Mouse (Mus musculus) lung, embryonic 16.5 days (tissue): ENCODE data around the gene Dolk. TPM values are rescaled to one million over a fixed set of nuclear protein-coding genes. Genes with fewer than 3 reads are reported as not detected.

ENCODE experiments used
- ATAC-seq: fragments of 200-750 bp; cut with Nextera tagmentation; 2 replicates; pipeline ENCODE4 v1.8.0; 2017; ENCODE audit warnings: low read depth, mild to moderate bottlenecking, moderate library complexity
- H3K27ac ChIP-seq: fragments of 300-500 bp; sonication (generic); 2 replicates; pipeline ENCODE4 v1.5.1; 2014; ENCODE audit warnings: mild to moderate bottlenecking, control low read depth, low read length
- H3K27me3 ChIP-seq: fragments of 300-500 bp; sonication (generic); 2 replicates; pipeline ENCODE4 v1.6.1; 2014; ENCODE audit warnings: low read depth, low read length, mixed read lengths; ENCODE audit not compliant: control insufficient read depth, insufficient read depth
- H3K36me3 ChIP-seq: fragments of 300-500 bp; sonication (generic); 2 replicates; pipeline ENCODE4 v1.6.1; 2014; ENCODE audit warnings: low read length; ENCODE audit not compliant: control insufficient read depth, insufficient read depth
- H3K4me1 ChIP-seq: fragments of 300-500 bp; sonication (generic); replicated peaks from 2 replicates; pipeline ENCODE4 v1.6.1; 2014; ENCODE audit warnings: low read length, mixed read lengths; ENCODE audit not compliant: control insufficient read depth, insufficient read depth
- H3K4me2 ChIP-seq: fragments of 300-500 bp; sonication (generic); 2 replicates; pipeline ENCODE4 v1.6.1; 2014; ENCODE audit warnings: low read depth, low read length, control low read depth
- H3K4me3 ChIP-seq: fragments of 300-500 bp; sonication (generic); 2 replicates; pipeline ENCODE4 v1.5.1; 2014; ENCODE audit warnings: mild to moderate bottlenecking, low read length, control low read depth
- H3K9ac ChIP-seq: fragments of 300-500 bp; sonication (generic); 2 replicates; pipeline ENCODE4 v1.6.1; 2014; ENCODE audit warnings: low read length, control low read depth
- H3K9me3 ChIP-seq: fragments of 300-500 bp; sonication (generic); 2 replicates; pipeline ENCODE4 v1.6.1; 2016; ENCODE audit warnings: low read length; ENCODE audit not compliant: control insufficient read depth
- WGBS: fragments of 180-500 bp; shearing (Covaris S2); extraction: QIAGEN DNeasy Blood & Tissue Kit; methylation state at CpG from one replicate; pipeline ENCODE4 v1.1.7; 2014; 5-methylcytosine and 5-hydroxymethylcytosine counted together
- polyA plus RNA-seq: library from polyadenylated mRNA; unstranded; fragments of >200 nt; fragmentation: Nextera tagmentation; extraction: Ambion mirVana; gene quantifications from 2 replicates; pipeline ENCODE4 v1.2.1, GENCODE M21; 2015

The Dolk gene
- polyA plus RNA-seq, 1 experiment from 2014 or later = 30.3 TPM

GRCm38 (mm10) chr2:30281651-30282050 is 4.5 kb downstream of the Dolk start:
- H3K9ac ChIP-seq = no peak overlapping the region

DNA sequence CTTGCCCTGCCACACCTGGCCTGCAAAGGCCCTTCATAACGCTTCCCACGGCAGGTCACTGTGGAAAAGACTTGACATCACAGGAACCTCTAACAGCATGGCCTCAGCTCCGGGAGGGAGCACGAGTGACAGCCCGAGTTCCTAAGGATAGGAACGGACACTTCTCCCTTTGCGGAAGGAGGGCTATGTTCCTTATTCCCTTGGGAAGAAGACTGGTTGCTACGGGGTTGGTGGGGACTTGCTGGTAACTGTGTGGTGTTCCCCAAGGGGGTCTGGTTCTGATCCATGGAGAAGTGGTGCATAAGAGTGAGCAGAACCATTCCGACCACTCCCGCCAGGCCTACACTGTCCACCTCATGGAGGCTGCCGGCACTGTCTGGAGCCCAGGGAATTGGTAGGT is 5.4 kb downstream of the Dolk start, which contains the start of gene Gm28038:
Gm28038 (plus strand) TSS at position 301 of the 400 bp plus-strand sequence.
- no peak for ATAC-seq
- WGBS = 88% methylated on average over 11 of the region's 11 CpGs
- Histone ChIP-seq H3K4me1 (peaks cover 7% of the 10 kb centered on the region; the same call in 1 of the 2 replicates), H3K27ac (no peak within 1 kb of the TSS), H3K4me2 (no peak within 1 kb of the TSS), H3K36me3 (no peaks in the 10 kb centered on the region), H3K9me3 (no peaks in the 10 kb centered on the region), H3K9ac (no peak within 1 kb of the TSS), H3K4me3 (no peak within 1 kb of the TSS), H3K27me3 (no peaks in the 10 kb centered on the region)

More at GRCm38 (mm10) chr2:30281651-30282050, 4.5 kb downstream of the Dolk start:
- Histone ChIP-seq H3K4me1 (peaks cover 7% of the 10 kb centered on the region; the same call in 1 of the 2 replicates), H3K27me3 (no peaks in the 10 kb centered on the region), H3K4me3 (no peak overlapping the region), H3K4me2 (no peak overlapping the region), H3K27ac (no peak overlapping the region), H3K36me3 (no peaks in the 10 kb centered on the region), H3K9me3 (no peaks in the 10 kb centered on the region)
- ATAC-seq = no peak
- 73% methylated on average over 3 of the region's 3 CpGs for WGBS

GRCm38 (mm10) chr2:30270134-30270533 is 16.0 kb downstream of the Dolk start:
- ATAC-seq = peak; percentile 83
- no peaks in the 10 kb centered on the region for H3K27me3 ChIP-seq
- peak overlapping the region; percentile 54; the same call in 1 of the 2 replicates for H3K27ac ChIP-seq
- H3K36me3 ChIP-seq = no peaks in the 10 kb centered on the region
- H3K4me1 ChIP-seq = peaks cover 23% of the 10 kb centered on the region
- H3K4me2 ChIP-seq = no peak overlapping the region
- H3K4me3 ChIP-seq = no peak overlapping the region
- 18% methylated on average over 1 of the region's 1 CpGs for WGBS
- H3K9ac ChIP-seq = no peak overlapping the region
- H3K9me3 ChIP-seq = no peaks in the 10 kb centered on the region

GRCm38 (mm10) chr2:30269241-30269990 is 16.7 kb downstream of the Dolk start:
- Histone ChIP-seq H3K27ac (peak overlapping the region; percentile 54), H3K4me2 (no peak overlapping the region), H3K4me1 (peaks cover 30% of the 10 kb centered on the region), H3K4me3 (no peak overlapping the region), H3K9ac (peak overlapping the region; percentile 33; the same call in 1 of the 2 replicates), H3K36me3 (peaks cover 1% of the 10 kb centered on the region; the same call in 1 of the 2 replicates), H3K27me3 (no peaks in the 10 kb centered on the region), H3K9me3 (no peaks in the 10 kb centered on the region)
- 82% methylated on average over 17 of the region's 17 CpGs for WGBS
- no peak for ATAC-seq

DNA sequence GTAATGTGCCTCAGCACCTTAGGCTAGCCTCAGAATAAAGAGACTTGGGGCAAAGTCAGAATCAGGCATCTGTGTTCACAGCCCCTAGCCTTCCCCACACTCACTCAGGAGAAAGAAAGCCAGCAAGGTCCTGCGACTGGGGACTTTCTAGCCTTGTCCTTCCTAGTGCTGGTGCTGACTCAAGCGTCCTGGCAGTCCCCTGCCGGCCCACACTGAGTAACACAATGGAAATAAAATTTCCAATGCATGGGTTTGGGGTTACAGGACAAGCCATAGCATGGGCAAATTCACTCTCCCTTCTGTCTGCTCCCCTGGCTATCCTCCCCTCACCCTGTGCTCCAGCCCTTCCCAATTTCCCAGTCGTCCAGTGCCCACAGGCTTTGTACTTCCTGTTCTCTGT is 17.8 kb downstream of the Dolk start:
- H3K27ac ChIP-seq = no peak overlapping the region
- H3K4me2 ChIP-seq = no peak overlapping the region
- ATAC-seq = no peak
- H3K9ac ChIP-seq = no peak overlapping the region
- no peak overlapping the region for H3K4me3 ChIP-seq
- WGBS = 49% methylated on average over 4 of the region's 4 CpGs
- no peaks in the 10 kb centered on the region for H3K9me3 ChIP-seq
- H3K4me1 ChIP-seq = peaks cover 35% of the 10 kb centered on the region
- H3K36me3 ChIP-seq = peaks cover 12% of the 10 kb centered on the region
- no peaks in the 10 kb centered on the region for H3K27me3 ChIP-seq

- Histone ChIP-seq H3K27ac (no peak overlapping the region), H3K4me1 (peaks cover 41% of the 10 kb centered on the region), H3K27me3 (no peaks in the 10 kb centered on the region), H3K9me3 (no peaks in the 10 kb centered on the region), H3K9ac (no peak overlapping the region), H3K36me3 (peaks cover 15% of the 10 kb centered on the region), H3K4me3 (no peak overlapping the region), H3K4me2 (no peak overlapping the region)
- no peak for ATAC-seq
- WGBS = 93% methylated on average over 2 of the region's 2 CpGs
Observed at GRCm38 (mm10) chr2:30267466-30267865, 18.7 kb downstream of the Dolk start.

- 10% methylated on average over 4 of the region's 4 CpGs for WGBS
- ATAC-seq = peak; percentile 71
- Histone ChIP-seq H3K9me3 (no peaks in the 10 kb centered on the region), H3K9ac (peak overlapping the region; percentile 49), H3K27me3 (no peaks in the 10 kb centered on the region), H3K36me3 (peaks cover 24% of the 10 kb centered on the region), H3K27ac (peak overlapping the region; percentile 95), H3K4me1 (peaks cover 43% of the 10 kb centered on the region), H3K4me2 (peak overlapping the region; percentile 33), H3K4me3 (peak overlapping the region; percentile 28)
Observed at GRCm38 (mm10) chr2:30266392-30266941, 19.7 kb downstream of the Dolk start.

DNA sequence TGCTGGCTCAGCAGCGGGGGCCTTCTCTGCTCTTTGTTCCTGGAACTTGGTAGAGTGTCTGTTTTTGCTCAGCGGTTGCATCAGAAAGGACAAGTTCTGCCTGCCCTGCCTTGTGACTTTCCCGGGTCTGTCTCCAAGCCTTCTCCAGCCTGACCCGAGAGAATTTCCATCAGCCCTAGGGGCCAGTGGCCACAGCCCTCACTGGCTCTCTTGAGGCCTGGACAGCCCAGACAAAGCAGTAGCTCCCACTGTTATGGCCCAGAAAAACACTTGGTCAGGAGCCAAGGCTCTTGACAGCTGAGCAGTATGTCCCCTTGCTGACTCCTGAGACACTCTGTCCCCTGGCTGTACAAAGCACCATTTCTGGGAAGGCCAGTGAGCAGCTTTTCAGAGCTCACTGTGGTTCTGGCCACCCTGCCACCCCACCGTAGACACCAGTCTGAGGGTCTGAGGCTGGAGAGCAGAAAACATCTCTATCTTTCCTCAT is 20.3 kb downstream of the Dolk start, which contains the start of gene Phyhd1:
Phyhd1 (plus strand) TSS at position 437 of the 487 bp plus-strand sequence.
- WGBS = 39% methylated on average over 5 of the region's 5 CpGs
- ATAC-seq = peak; percentile 66
- Histone ChIP-seq H3K27me3 (no peaks in the 10 kb centered on the region), H3K4me3 (peak within 1 kb of the TSS; percentile 28), H3K27ac (peak within 1 kb of the TSS; percentile 95), H3K9me3 (no peaks in the 10 kb centered on the region), H3K4me2 (peak within 1 kb of the TSS; percentile 33), H3K4me1 (peaks cover 43% of the 10 kb centered on the region), H3K36me3 (peaks cover 27% of the 10 kb centered on the region), H3K9ac (peak within 1 kb of the TSS; percentile 49)
